Mouse (Mus musculus) ES-Bruce4 (cell line): Measurements from ENCODE around the gene Chac2.
"Not testable (repeated sequence)": the region's sequence is repeated elsewhere in the genome, so short reads cannot be mapped to it uniquely, and the experiment has no call there.

ENCODE experiments used
- EP300 ChIP-seq: IDR thresholded peaks from 2 replicates; pipeline ENCODE4 v1.6.1; 2011; ENCODE audit warnings: low read depth, low read length; ENCODE audit not compliant: insufficient read depth
- POLR2A ChIP-seq: IDR thresholded peaks from one replicate; pipeline ENCODE4 v1.8.1; 2011; ENCODE audit warnings: low read length; ENCODE audit not compliant: insufficient read depth

DNA sequence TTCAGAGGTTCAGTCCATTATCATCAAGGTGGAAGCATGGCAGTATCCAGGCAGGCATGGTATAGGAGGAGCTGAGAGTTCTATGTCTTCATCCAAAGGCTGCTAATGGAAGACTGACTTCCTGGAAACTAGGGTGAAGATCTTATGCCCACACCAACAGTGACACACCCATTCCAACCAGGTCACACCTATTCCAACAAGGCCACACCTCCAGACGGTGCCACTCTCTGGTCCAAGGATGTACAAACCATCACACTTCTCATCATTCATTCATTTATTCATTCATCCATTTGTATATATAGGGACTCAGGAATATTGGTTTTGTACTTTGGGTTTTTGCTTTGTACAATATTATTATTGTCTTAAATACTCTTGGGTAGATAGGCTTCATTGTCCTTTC, 23.5 kb upstream of the Chac2 start:
- not testable (repeated sequence) for TF ChIP-seq POLR2A, EP300
